Mouse (Mus musculus) MEL (cell line): ENCODE results near the gene Arhgap4.

Experiments used
- ETS1 ChIP-seq: IDR thresholded peaks from 2 replicates; pipeline ENCODE4 v1.6.1; 2012; ENCODE audit warnings: low read depth, mild to moderate bottlenecking, inconsistent platforms, low read length, improper control_type of control experiment, moderate library complexity
- HCFC1 ChIP-seq: IDR thresholded peaks from 2 replicates; pipeline ENCODE4 v1.6.1; 2012; ENCODE audit warnings: low read depth, mild to moderate bottlenecking, inconsistent platforms, low read length, improper control_type of control experiment, moderate library complexity
- JUND ChIP-seq: IDR thresholded peaks from 2 replicates; pipeline ENCODE4 v1.6.1; 2011; ENCODE audit warnings: low read depth, mild to moderate bottlenecking, improper control_type of control experiment, low read length
- POLR2A ChIP-seq, 2 experiments: IDR thresholded peaks; 2 replicates each; pipeline ENCODE4 v1.6.1; 2011 to 2012; ENCODE audit warnings: low read length in 2 of 2, mild to moderate bottlenecking in 2 of 2, control low read depth in 1 of 2, improper control_type of control experiment in 1 of 2, low read depth in 1 of 2, moderate library complexity in 1 of 2; ENCODE audit not compliant: control insufficient read depth in 1 of 2, insufficient read depth in 1 of 2, poor library complexity in 1 of 2
- ZNF384 ChIP-seq: IDR thresholded peaks from 2 replicates; pipeline ENCODE4 v1.6.1; 2012; ENCODE audit warnings: low read depth, mild to moderate bottlenecking, inconsistent platforms, low read length, improper control_type of control experiment

DNA sequence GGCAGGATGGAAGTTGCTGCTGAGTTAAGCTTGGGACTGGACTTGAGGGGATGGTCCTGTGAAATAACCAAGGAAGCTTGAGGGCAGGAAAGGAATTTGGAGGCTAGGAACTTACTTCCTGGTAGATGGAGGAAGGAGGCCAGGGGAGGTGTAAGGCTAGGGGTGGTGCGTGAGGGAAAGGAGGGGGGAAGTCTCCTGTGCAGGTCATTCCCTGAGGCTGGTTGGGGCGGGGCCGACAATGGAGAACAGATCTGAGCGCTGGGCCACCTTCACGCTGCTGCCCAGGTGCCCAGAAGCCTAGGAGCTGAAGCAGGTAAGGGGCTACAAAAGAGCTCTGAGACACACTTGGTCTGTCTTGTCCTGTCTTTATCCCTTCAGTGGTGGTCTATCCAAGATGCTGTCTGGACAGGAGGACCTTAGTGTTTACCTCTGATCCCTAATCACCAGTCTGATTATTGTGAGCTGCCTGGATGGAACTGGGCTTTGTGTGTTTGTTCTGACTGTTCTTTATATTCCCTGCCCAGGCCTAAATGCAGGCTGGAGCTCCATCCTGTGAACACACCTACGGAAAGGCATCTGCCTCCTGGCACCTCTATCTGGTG, 30.0 kb downstream of the Arhgap4 start, which contains the start of gene Avpr2:
- TF ChIP-seq JUND (no peak), HCFC1 (no peak), ETS1 (no peak), POLR2A (IDR thresholded peaks at IDR 0.05; ENCODE audit: control insufficient read depth in 1 of 2, insufficient read depth in 1 of 2, low read depth in 1 of 2, low read length in 2 of 2, poor library complexity in 1 of 2) (no peak), ZNF384 (no peak)
